Mouse (Mus musculus): ENCODE measurements around the gene C2cd2. TPM values are rescaled to one million over a fixed set of nuclear protein-coding genes. Genes with fewer than 3 reads are reported as not detected.

C2cd2 gene
- polyA plus RNA-seq, 1 experiment: 11.4 TPM

GRCm38 (mm10) chr16:97909356-97909755, 53.0 kb downstream of the C2cd2 start:
- TF ChIP-seq POLR2A (IDR thresholded peaks at IDR 0.05; ENCODE audit: control insufficient read depth, low read depth, low read length): no peak
- TF ChIP-seq CTCF (IDR thresholded peaks at IDR 0.05; ENCODE audit: control insufficient read depth, insufficient read depth, insufficient replicate concordance, low read depth, low read length): no peak
- Histone ChIP-seq H3K4me1 (ENCODE audit: control insufficient read depth, insufficient read depth, low read length) (no peaks in the 10 kb centered on the region), H3K27me3 (ENCODE audit: control insufficient read depth, insufficient read depth, low read length) (no peaks in the 10 kb centered on the region), H3K36me3 (ENCODE audit: control insufficient read depth, insufficient read depth, low read length) (no peaks in the 10 kb centered on the region), H3K27ac (ENCODE audit: control insufficient read depth, insufficient read depth, low read depth, low read length) (no peak overlapping the region), H3K4me3 (ENCODE audit: control insufficient read depth, low read depth, low read length) (no peak overlapping the region)

DNA sequence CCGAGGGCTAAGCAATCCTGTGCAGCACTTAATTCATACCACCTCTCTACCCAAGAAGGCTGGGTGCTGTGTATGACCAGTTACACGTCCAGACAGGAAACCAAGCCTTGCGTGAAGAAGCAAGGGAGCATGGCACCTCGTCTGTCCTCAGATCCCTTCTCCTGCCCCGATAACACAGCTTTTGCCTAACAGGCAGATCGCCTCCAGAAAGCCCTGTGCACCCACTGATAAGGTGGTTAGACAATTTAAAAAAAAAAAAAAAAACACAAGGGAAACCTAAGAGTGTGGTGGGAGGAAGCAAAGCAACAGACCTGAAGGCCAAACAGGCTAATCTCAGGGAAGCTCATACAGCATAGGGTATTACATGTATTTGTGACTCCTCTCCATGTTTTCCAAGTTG, 54.9 kb downstream of the C2cd2 start:
- H3K27ac ChIP-seq (ENCODE audit: control insufficient read depth, insufficient read depth, low read depth, low read length): no peak overlapping the region
- no peak overlapping the region for H3K4me3 ChIP-seq (ENCODE audit: control insufficient read depth, low read depth, low read length)
- TF ChIP-seq CTCF (IDR thresholded peaks at IDR 0.05; ENCODE audit: control insufficient read depth, insufficient read depth, insufficient replicate concordance, low read depth, low read length): no peak
- no peak for TF ChIP-seq POLR2A (IDR thresholded peaks at IDR 0.05; ENCODE audit: control insufficient read depth, low read depth, low read length)
- no peaks in the 10 kb centered on the region for H3K27me3 ChIP-seq (ENCODE audit: control insufficient read depth, insufficient read depth, low read length)
- no peaks in the 10 kb centered on the region for H3K36me3 ChIP-seq (ENCODE audit: control insufficient read depth, insufficient read depth, low read length)
- H3K4me1 ChIP-seq (ENCODE audit: control insufficient read depth, insufficient read depth, low read length): no peaks in the 10 kb centered on the region

- Histone ChIP-seq H3K4me3 (ENCODE audit: control insufficient read depth, low read depth, low read length) (no peak overlapping the region), H3K36me3 (ENCODE audit: control insufficient read depth, insufficient read depth, low read length) (no peaks in the 10 kb centered on the region), H3K4me1 (ENCODE audit: control insufficient read depth, insufficient read depth, low read length) (no peaks in the 10 kb centered on the region), H3K27me3 (ENCODE audit: control insufficient read depth, insufficient read depth, low read length) (no peaks in the 10 kb centered on the region), H3K27ac (ENCODE audit: control insufficient read depth, insufficient read depth, low read depth, low read length) (no peak overlapping the region)
- TF ChIP-seq POLR2A (IDR thresholded peaks at IDR 0.05; ENCODE audit: control insufficient read depth, low read depth, low read length) (no peak), CTCF (IDR thresholded peaks at IDR 0.05; ENCODE audit: control insufficient read depth, insufficient read depth, insufficient replicate concordance, low read depth, low read length) (no peak)
These were observed 56.1 kb downstream of the C2cd2 start for GRCm38 (mm10) chr16:97906337-97906736.

DNA sequence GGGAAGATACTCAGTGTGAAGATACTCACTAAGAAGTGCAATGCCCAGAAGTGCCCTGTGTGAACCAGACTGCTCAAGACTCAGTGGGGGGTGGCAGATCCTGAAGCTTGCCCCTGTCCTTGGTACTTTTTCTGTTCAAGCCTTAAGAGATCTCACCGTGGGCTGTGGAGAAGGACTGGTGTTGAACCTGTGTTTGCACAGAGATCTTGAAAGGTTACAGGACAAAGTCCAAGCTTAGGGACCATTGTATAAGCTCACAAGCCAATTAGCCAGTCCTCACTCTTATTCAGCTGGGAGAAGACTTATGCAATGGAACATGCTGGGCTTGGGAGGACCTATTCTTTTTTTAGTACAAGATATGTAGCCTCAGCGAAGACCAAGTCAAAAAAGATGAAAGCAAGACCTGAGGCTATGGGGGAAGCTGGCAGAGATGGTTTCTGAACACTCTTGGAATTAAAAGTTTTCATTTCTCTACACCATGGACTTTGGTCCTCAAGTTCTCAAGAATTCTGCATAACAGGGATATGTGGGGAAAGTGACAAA, 56.9 kb downstream of the C2cd2 start:
- no peak overlapping the region for H3K4me3 ChIP-seq (ENCODE audit: control insufficient read depth, low read depth, low read length)
- no peaks in the 10 kb centered on the region for H3K4me1 ChIP-seq (ENCODE audit: control insufficient read depth, insufficient read depth, low read length)
- no peaks in the 10 kb centered on the region for H3K36me3 ChIP-seq (ENCODE audit: control insufficient read depth, insufficient read depth, low read length)
- H3K27me3 ChIP-seq (ENCODE audit: control insufficient read depth, insufficient read depth, low read length): no peaks in the 10 kb centered on the region
- H3K27ac ChIP-seq (ENCODE audit: control insufficient read depth, insufficient read depth, low read depth, low read length): no peak overlapping the region
- no peak for TF ChIP-seq CTCF (IDR thresholded peaks at IDR 0.05; ENCODE audit: control insufficient read depth, insufficient read depth, insufficient replicate concordance, low read depth, low read length)
- no peak for TF ChIP-seq POLR2A (IDR thresholded peaks at IDR 0.05; ENCODE audit: control insufficient read depth, low read depth, low read length)

- no peak for TF ChIP-seq POLR2A (IDR thresholded peaks at IDR 0.05; ENCODE audit: control insufficient read depth, low read depth, low read length)
- no peak for TF ChIP-seq CTCF (IDR thresholded peaks at IDR 0.05; ENCODE audit: control insufficient read depth, insufficient read depth, insufficient replicate concordance, low read depth, low read length)
- no peaks in the 10 kb centered on the region for H3K27me3 ChIP-seq (ENCODE audit: control insufficient read depth, insufficient read depth, low read length)
- H3K4me3 ChIP-seq (ENCODE audit: control insufficient read depth, low read depth, low read length): no peak overlapping the region
- no peaks in the 10 kb centered on the region for H3K36me3 ChIP-seq (ENCODE audit: control insufficient read depth, insufficient read depth, low read length)
- H3K27ac ChIP-seq (ENCODE audit: control insufficient read depth, insufficient read depth, low read depth, low read length): no peak overlapping the region
- no peaks in the 10 kb centered on the region for H3K4me1 ChIP-seq (ENCODE audit: control insufficient read depth, insufficient read depth, low read length)
These were observed 58.4 kb downstream of the C2cd2 start for GRCm38 (mm10) chr16:97904035-97904434.

- Histone ChIP-seq H3K36me3 (ENCODE audit: control insufficient read depth, insufficient read depth, low read length) (no peaks in the 10 kb centered on the region), H3K4me3 (ENCODE audit: control insufficient read depth, low read depth, low read length) (no peak overlapping the region), H3K27ac (ENCODE audit: control insufficient read depth, insufficient read depth, low read depth, low read length) (no peak overlapping the region), H3K27me3 (ENCODE audit: control insufficient read depth, insufficient read depth, low read length) (no peaks in the 10 kb centered on the region), H3K4me1 (ENCODE audit: control insufficient read depth, insufficient read depth, low read length) (no peaks in the 10 kb centered on the region)
- no peak for TF ChIP-seq POLR2A (IDR thresholded peaks at IDR 0.05; ENCODE audit: control insufficient read depth, low read depth, low read length)
- TF ChIP-seq CTCF (IDR thresholded peaks at IDR 0.05; ENCODE audit: control insufficient read depth, insufficient read depth, insufficient replicate concordance, low read depth, low read length): no peak
These were observed 64.9 kb downstream of the C2cd2 start for GRCm38 (mm10) chr16:97897346-97898024.

DNA sequence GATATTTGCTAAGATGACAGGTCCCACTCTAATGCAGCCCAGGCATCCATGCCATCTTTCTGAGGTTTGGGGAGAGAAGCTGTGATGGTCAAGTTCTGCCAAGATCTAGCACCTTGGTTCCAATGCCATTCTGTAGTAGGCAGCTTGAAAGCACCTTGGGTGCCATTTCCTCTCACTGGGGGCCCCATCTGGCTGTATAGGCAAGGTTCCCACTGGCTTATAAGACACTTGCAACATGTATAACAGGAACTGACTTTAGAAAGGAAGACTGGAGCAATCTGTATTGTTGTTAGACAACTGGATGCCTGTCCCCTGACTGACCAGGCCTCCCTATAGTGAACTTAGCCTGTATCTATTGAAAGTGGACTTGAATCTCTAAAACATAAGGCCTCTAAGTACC, 74.6 kb downstream of the C2cd2 start:
- no peaks in the 10 kb centered on the region for H3K36me3 ChIP-seq (ENCODE audit: control insufficient read depth, insufficient read depth, low read length)
- no peak overlapping the region for H3K4me3 ChIP-seq (ENCODE audit: control insufficient read depth, low read depth, low read length)
- TF ChIP-seq CTCF (IDR thresholded peaks at IDR 0.05; ENCODE audit: control insufficient read depth, insufficient read depth, insufficient replicate concordance, low read depth, low read length) (no peak), POLR2A (IDR thresholded peaks at IDR 0.05; ENCODE audit: control insufficient read depth, low read depth, low read length) (no peak)
- no peaks in the 10 kb centered on the region for H3K27me3 ChIP-seq (ENCODE audit: control insufficient read depth, insufficient read depth, low read length)
- no peaks in the 10 kb centered on the region for H3K4me1 ChIP-seq (ENCODE audit: control insufficient read depth, insufficient read depth, low read length)
- no peak overlapping the region for H3K27ac ChIP-seq (ENCODE audit: control insufficient read depth, insufficient read depth, low read depth, low read length)
